Mouse (Mus musculus) intestine, embryonic 15.5 days (tissue): ENCODE data around the gene Lmod2. TPM values are rescaled to one million over a fixed set of nuclear protein-coding genes. Genes with fewer than 3 reads are reported as not detected.

ENCODE experiments used
- ATAC-seq: fragments of 200-750 bp; cut with Nextera tagmentation; 2 replicates; pipeline ENCODE4 v1.8.0; 2017; ENCODE audit warnings: moderate TSS enrichment, moderate library complexity
- H3K27ac ChIP-seq: fragments of 300-500 bp; sonication (generic); 2 replicates; pipeline ENCODE4 v1.5.1; 2015; ENCODE audit warnings: mild to moderate bottlenecking, inconsistent platforms
- H3K27me3 ChIP-seq: fragments of 300-500 bp; sonication (generic); replicated peaks from 2 replicates; pipeline ENCODE4 v1.6.1; 2015; ENCODE audit warnings: inconsistent platforms
- H3K36me3 ChIP-seq: fragments of 300-500 bp; sonication (generic); 2 replicates; pipeline ENCODE4 v1.6.1; 2015; ENCODE audit warnings: inconsistent platforms
- H3K4me1 ChIP-seq: fragments of 300-500 bp; sonication (generic); replicated peaks from 2 replicates; pipeline ENCODE4 v1.6.1; 2015; ENCODE audit warnings: inconsistent platforms
- H3K4me2 ChIP-seq: fragments of 300-500 bp; sonication (generic); replicated peaks from 2 replicates; pipeline ENCODE4 v1.6.1; 2015; ENCODE audit warnings: mild to moderate bottlenecking, inconsistent platforms
- H3K4me3 ChIP-seq: fragments of 300-500 bp; sonication (generic); replicated peaks from 2 replicates; pipeline ENCODE4 v1.5.1; 2015; ENCODE audit warnings: inconsistent platforms
- H3K9ac ChIP-seq: fragments of 300-500 bp; sonication (generic); 2 replicates; pipeline ENCODE4 v1.6.1; 2015; ENCODE audit warnings: inconsistent platforms
- H3K9me3 ChIP-seq: fragments of 300-500 bp; sonication (generic); 2 replicates; pipeline ENCODE4 v1.6.1; 2016; ENCODE audit warnings: inconsistent platforms
- WGBS: fragments of 180-500 bp; shearing (Covaris S2); methylation state at CpG from one replicate; pipeline ENCODE4 v1.1.7; 2015; 5-methylcytosine and 5-hydroxymethylcytosine counted together
- polyA plus RNA-seq: library from polyadenylated mRNA; unstranded; fragments of >200 nt; fragmentation: Nextera tagmentation; extraction: Ambion mirVana; gene quantifications from 2 replicates; pipeline ENCODE4 v1.2.1, GENCODE M21; 2015

The Lmod2 gene
- polyA plus RNA-seq, 1 experiment from 2014 or later, result not detected

DNA sequence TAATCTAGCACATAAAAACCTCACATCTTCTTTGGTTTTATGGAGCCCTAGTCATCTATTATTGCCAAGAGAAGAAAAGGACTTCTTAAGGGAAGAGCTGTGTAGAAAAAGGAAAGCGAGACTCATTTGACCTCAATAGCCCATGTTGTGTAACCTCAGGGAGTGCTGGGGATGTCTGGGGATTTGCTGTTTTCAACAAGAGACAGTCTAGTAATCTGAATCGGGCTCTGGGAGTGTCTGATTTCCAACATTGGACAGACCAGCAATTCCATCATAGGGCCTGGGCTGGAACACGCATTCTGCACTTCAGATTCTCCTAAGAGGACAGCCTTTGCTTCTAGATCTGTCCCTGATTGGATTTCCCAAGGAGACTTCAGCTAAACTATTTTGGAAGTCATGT is 14.1 kb upstream of the Lmod2 start:
- Histone ChIP-seq H3K36me3 (no peaks in the 10 kb centered on the region), H3K9ac (no peak overlapping the region), H3K4me3 (no peak overlapping the region), H3K27ac (no peak overlapping the region), H3K9me3 (no peaks in the 10 kb centered on the region), H3K4me1 (no peaks in the 10 kb centered on the region), H3K4me2 (no peak overlapping the region), H3K27me3 (no peaks in the 10 kb centered on the region)
- 74% methylated on average over 3 of the region's 3 CpGs for WGBS
- ATAC-seq, result no peak

DNA sequence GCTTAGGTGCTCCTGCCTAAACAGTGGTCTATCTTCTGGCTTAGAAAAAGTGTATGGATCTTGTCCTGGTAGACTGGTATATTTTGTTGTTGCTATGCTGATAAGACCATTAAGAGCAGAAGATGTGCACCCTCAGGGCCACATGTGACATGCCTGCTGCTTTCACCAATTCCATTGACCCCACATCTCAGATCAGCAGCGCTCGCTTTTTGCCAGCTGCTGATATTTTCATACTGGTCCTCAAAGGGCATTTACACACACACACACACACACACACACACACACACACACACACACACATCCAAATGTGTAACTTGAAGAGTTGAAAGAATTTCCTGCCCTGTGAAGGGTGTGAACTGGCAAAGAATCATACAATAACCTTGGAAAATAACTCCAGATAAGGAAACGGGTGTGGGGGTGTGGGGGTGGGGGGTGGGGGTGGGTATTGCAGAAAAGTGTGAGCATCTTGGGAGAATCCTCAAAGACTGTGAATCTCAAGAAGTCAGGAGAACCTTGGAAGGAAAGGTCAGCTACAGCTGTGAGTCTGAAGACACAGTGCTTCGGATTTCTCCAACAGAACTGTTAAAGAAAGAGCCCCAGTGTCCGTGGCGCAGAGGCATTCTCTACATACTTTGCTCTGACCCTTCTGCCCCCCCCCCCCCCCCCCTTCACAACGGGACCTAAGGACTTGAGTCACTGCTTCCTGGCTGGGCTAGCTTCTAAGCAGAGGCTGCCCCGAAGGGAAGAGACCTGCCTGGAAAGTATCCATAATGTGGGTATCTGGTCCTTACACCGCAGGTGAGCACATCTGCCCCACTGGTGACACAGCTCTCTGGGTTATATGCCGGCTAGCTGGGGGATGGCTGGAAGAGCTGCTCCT is 11.9 kb upstream of the Lmod2 start:
- Histone ChIP-seq H3K4me1 (no peaks in the 10 kb centered on the region), H3K9me3 (no peaks in the 10 kb centered on the region), H3K36me3 (no peaks in the 10 kb centered on the region), H3K27ac (no peak overlapping the region), H3K9ac (no peak overlapping the region), H3K4me3 (no peak overlapping the region), H3K27me3 (no peaks in the 10 kb centered on the region), H3K4me2 (0 out of 2 replicates have a peak overlapping the region, but pooled peaks have one; percentile 9)
- peak; percentile 36; the same call in 1 of the 2 replicates for ATAC-seq
- WGBS, result 39% methylated on average over 10 of the region's 10 CpGs

DNA sequence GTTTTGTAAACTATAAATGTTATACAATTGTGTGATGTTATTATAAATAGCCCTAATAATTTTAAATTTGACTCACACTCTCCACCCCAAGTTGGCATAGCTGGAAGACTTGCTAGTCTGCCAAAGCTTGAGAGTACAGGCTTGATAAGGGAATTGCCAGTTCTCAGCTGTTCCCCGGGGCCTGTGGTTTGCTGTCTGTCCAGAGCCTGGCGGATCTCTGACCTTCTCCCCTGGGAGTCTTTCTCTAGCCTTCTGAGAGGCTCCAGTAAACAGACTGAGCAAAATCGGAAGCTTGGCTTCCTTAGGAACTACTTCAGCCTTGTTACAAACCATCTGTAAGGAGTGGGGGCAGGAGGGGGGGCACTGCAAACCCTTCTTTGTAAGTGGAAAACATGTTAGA is 10.7 kb upstream of the Lmod2 start:
- ATAC-seq, result peak; percentile 49
- Histone ChIP-seq H3K4me3 (no peak overlapping the region), H3K27ac (no peak overlapping the region), H3K9me3 (no peaks in the 10 kb centered on the region), H3K4me1 (no peaks in the 10 kb centered on the region), H3K9ac (no peak overlapping the region), H3K36me3 (no peaks in the 10 kb centered on the region), H3K4me2 (no peak overlapping the region), H3K27me3 (no peaks in the 10 kb centered on the region)
- WGBS, result 26% methylated on average over 3 of the region's 3 CpGs

GRCm38 (mm10) chr6:24590282-24590681 is 7.3 kb upstream of the Lmod2 start:
- Histone ChIP-seq H3K4me1 (no peaks in the 10 kb centered on the region), H3K36me3 (no peaks in the 10 kb centered on the region), H3K27me3 (no peaks in the 10 kb centered on the region), H3K9me3 (no peaks in the 10 kb centered on the region), H3K9ac (no peak overlapping the region), H3K4me3 (no peak overlapping the region), H3K4me2 (no peak overlapping the region), H3K27ac (no peak overlapping the region)
- no peak for ATAC-seq
- WGBS, result 86% methylated on average over 5 of the region's 5 CpGs

GRCm38 (mm10) chr6:24591525-24592218 is 5.9 kb upstream of the Lmod2 start:
- Histone ChIP-seq H3K4me1 (no peaks in the 10 kb centered on the region), H3K27ac (no peak overlapping the region), H3K4me2 (no peak overlapping the region), H3K9me3 (no peaks in the 10 kb centered on the region), H3K27me3 (no peaks in the 10 kb centered on the region), H3K36me3 (no peaks in the 10 kb centered on the region), H3K4me3 (no peak overlapping the region), H3K9ac (no peak overlapping the region)
- 42% methylated on average over 10 of the region's 10 CpGs for WGBS
- no peak for ATAC-seq

DNA sequence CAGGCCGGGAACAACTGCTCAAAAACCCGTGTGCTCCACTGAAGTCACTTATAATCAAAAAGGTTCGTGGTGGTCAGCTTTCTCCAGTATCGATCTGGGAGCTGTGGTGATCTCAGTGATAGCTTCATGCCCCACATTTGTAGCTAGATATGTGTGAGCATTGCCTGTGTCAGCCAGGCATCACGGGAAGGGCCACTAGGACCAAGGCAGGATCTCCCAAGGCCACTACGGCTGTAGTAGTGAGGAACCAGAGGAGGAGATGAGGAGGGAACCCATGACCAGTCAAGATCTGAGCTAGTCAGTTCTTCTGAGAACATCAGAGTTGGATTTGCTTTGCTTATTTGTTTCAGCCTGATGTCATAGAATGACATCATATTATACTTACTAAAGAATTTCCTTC is 1.6 kb downstream of the Lmod2 start:
- H3K9me3 ChIP-seq, result no peaks in the 10 kb centered on the region
- WGBS, result 92% methylated on average over 6 of the region's 6 CpGs
- H3K36me3 ChIP-seq, result no peaks in the 10 kb centered on the region
- no peak overlapping the region for H3K4me3 ChIP-seq
- no peaks in the 10 kb centered on the region for H3K27me3 ChIP-seq
- no peak overlapping the region for H3K4me2 ChIP-seq
- H3K9ac ChIP-seq, result no peak overlapping the region
- no peaks in the 10 kb centered on the region for H3K4me1 ChIP-seq
- no peak overlapping the region for H3K27ac ChIP-seq
- ATAC-seq, result no peak

- Histone ChIP-seq H3K27ac (no peak overlapping the region), H3K27me3 (no peaks in the 10 kb centered on the region), H3K4me1 (no peaks in the 10 kb centered on the region), H3K36me3 (no peaks in the 10 kb centered on the region), H3K4me2 (no peak overlapping the region), H3K4me3 (no peak overlapping the region), H3K9ac (no peak overlapping the region), H3K9me3 (no peaks in the 10 kb centered on the region)
- WGBS, result 87% methylated on average over 5 of the region's 5 CpGs
- ATAC-seq, result no peak
Observed at GRCm38 (mm10) chr6:24599639-24600038, 2.1 kb downstream of the Lmod2 start.

GRCm38 (mm10) chr6:24600134-24600533 is 2.6 kb downstream of the Lmod2 start:
- Histone ChIP-seq H3K4me2 (no peak overlapping the region), H3K36me3 (no peaks in the 10 kb centered on the region), H3K27ac (no peak overlapping the region), H3K4me1 (no peaks in the 10 kb centered on the region), H3K4me3 (no peak overlapping the region), H3K9ac (no peak overlapping the region), H3K27me3 (no peaks in the 10 kb centered on the region), H3K9me3 (no peaks in the 10 kb centered on the region)
- WGBS, result 83% methylated on average over 6 of the region's 6 CpGs
- no peak for ATAC-seq

GRCm38 (mm10) chr6:24600726-24601125 is 3.2 kb downstream of the Lmod2 start:
- WGBS, result 76% methylated on average over 4 of the region's 4 CpGs
- H3K36me3 ChIP-seq, result no peaks in the 10 kb centered on the region

GRCm38 (mm10) chr6:24601668-24602067 is 4.1 kb downstream of the Lmod2 start:
- ATAC-seq, result no peak
- H3K9ac ChIP-seq, result no peak overlapping the region
- 15% methylated on average over 1 of the region's 1 CpGs for WGBS

More at GRCm38 (mm10) chr6:24600726-24601125, 3.2 kb downstream of the Lmod2 start:
- H3K27me3 ChIP-seq, result no peaks in the 10 kb centered on the region
- H3K9me3 ChIP-seq, result no peaks in the 10 kb centered on the region
- no peak overlapping the region for H3K9ac ChIP-seq
- no peak overlapping the region for H3K27ac ChIP-seq
- no peak overlapping the region for H3K4me2 ChIP-seq
- H3K4me1 ChIP-seq, result no peaks in the 10 kb centered on the region
- H3K4me3 ChIP-seq, result no peak overlapping the region
- no peak for ATAC-seq

GRCm38 (mm10) chr6:24602351-24602750 is 4.8 kb downstream of the Lmod2 start:
- H3K4me1 ChIP-seq, result no peaks in the 10 kb centered on the region
- no peak overlapping the region for H3K27ac ChIP-seq
- no peak overlapping the region for H3K4me3 ChIP-seq
- 82% methylated on average over 3 of the region's 3 CpGs for WGBS
- no peaks in the 10 kb centered on the region for H3K9me3 ChIP-seq
- H3K4me2 ChIP-seq, result no peak overlapping the region
- ATAC-seq, result no peak
- H3K27me3 ChIP-seq, result no peaks in the 10 kb centered on the region
- no peak overlapping the region for H3K9ac ChIP-seq
- no peaks in the 10 kb centered on the region for H3K36me3 ChIP-seq

More at GRCm38 (mm10) chr6:24601668-24602067, 4.1 kb downstream of the Lmod2 start:
- Histone ChIP-seq H3K4me3 (no peak overlapping the region), H3K36me3 (no peaks in the 10 kb centered on the region), H3K27me3 (no peaks in the 10 kb centered on the region), H3K27ac (no peak overlapping the region), H3K4me2 (no peak overlapping the region), H3K9me3 (no peaks in the 10 kb centered on the region), H3K4me1 (no peaks in the 10 kb centered on the region)

DNA sequence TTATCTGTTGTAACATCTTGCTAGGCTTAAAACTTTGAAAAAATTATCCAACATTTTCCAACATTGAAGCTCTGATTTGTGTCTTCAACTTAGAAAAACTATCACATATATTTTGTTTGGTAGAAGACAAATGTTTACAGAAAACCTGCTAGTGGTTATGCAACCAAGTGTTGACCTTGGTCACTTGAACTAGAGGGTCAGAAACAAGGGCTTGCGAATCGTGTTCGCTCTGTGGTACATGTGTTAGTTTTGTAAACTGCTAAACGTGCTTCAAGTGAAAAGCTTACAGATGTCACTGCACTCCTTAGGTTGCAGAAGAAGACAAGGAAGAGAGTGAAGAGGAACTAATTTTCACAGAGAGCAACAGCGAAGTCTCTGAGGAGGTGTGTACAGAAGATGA is 5.4 kb downstream of the Lmod2 start:
- no peak overlapping the region for H3K9ac ChIP-seq
- H3K27me3 ChIP-seq, result no peaks in the 10 kb centered on the region
- no peak overlapping the region for H3K4me2 ChIP-seq
- no peak overlapping the region for H3K4me3 ChIP-seq
- no peaks in the 10 kb centered on the region for H3K4me1 ChIP-seq
- WGBS, result 78% methylated on average over 5 of the region's 5 CpGs
- no peaks in the 10 kb centered on the region for H3K36me3 ChIP-seq
- H3K27ac ChIP-seq, result no peak overlapping the region
- no peaks in the 10 kb centered on the region for H3K9me3 ChIP-seq
- no peak for ATAC-seq
